Mouse (Mus musculus) E14TG2a.4 (cell line): Measurements from ENCODE around the gene Lemd2.
"Not testable (repeated sequence)": the region's sequence is repeated elsewhere in the genome, so short reads cannot be mapped to it uniquely, and the experiment has no call there.

Experiments
- H3K27me3 ChIP-seq: 2 replicates; pipeline ENCODE4 v1.6.1; 2014; ENCODE audit warnings: low read length, control low read depth; ENCODE audit not compliant: insufficient read depth
- H3K36me3 ChIP-seq: 2 replicates; pipeline ENCODE4 v1.6.1; 2014; ENCODE audit warnings: low read length, control low read depth; ENCODE audit not compliant: insufficient read depth
- H3K4me1 ChIP-seq: replicated peaks from 2 replicates; pipeline ENCODE4 v1.6.1; 2014; ENCODE audit warnings: low read depth, low read length, control low read depth
- H3K4me3 ChIP-seq: replicated peaks from 2 replicates; pipeline ENCODE4 v1.5.1; 2014; ENCODE audit warnings: mild to moderate bottlenecking, low read length
- H3K9me3 ChIP-seq: 2 replicates; pipeline ENCODE4 v1.6.1; 2014; ENCODE audit warnings: low read length, control low read depth
- CTCF ChIP-seq: conservative IDR thresholded peaks from 2 replicates; pipeline ENCODE4 v1.5.1; 2014; ENCODE audit warnings: low read length
- NANOG ChIP-seq: IDR thresholded peaks from 2 replicates; pipeline ENCODE4 v1.6.1; 2014; ENCODE audit warnings: borderline replicate concordance, low read length, mixed read lengths
- POU5F1 ChIP-seq: IDR thresholded peaks from 2 replicates; pipeline ENCODE4 v1.6.1; 2014; ENCODE audit warnings: low read length, borderline replicate concordance

Gene Lemd2

DNA sequence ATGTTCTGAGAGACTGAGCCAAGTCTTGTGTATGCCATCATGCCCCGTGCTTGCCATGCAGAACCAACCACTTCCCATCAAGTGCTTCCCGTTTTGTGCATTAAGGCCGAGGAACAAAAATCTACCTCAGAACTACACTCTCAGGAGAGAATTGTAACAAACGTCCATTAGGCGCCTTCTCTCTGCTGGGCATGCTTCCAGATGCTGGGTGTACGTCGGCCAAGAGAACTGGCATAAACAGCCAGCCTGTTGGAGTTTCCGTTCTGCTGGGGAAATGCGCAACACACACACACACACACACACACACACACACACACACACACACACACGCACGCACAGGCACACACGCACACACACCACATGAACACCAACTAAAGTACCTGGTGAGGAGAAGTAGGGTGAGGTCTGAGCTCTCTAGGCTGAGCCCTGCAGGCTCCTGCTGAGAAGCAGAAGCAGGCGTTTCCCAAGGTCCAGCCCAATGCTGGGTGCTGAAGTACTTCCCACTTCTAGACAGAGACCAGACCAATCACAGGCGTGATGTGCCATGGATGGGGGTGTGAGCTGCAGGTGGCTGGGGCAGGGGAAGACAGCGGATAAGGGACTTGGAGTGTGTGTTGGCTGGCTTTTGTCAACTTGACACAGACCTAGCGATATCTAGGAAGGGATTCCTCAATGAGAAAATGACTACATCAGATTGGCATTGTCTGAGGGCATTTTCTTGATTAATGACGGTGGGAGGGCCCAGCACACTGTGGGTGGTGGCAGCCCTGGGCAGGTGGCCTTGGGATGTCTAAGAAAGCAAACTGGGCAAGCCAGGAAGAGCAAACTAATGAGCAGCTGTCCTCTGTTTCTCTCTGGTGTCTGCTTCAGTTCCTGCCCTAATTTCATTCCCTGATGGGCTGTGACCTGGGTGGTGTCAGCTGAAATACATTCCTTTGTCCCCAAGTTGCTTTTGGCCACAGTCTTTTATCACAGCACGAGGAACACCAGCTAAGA is 38.2 kb upstream of the Lemd2 start:
- Histone ChIP-seq H3K36me3 (no peaks in the 10 kb centered on the region), H3K4me1 (no peaks in the 10 kb centered on the region), H3K4me3 (no peak overlapping the region), H3K9me3 (peaks cover 100% of the 10 kb centered on the region), H3K27me3 (peaks cover 1% of the 10 kb centered on the region; the same call in 1 of the 2 replicates)
- TF ChIP-seq CTCF (no peak), POU5F1 (no peak), NANOG (no peak)

DNA sequence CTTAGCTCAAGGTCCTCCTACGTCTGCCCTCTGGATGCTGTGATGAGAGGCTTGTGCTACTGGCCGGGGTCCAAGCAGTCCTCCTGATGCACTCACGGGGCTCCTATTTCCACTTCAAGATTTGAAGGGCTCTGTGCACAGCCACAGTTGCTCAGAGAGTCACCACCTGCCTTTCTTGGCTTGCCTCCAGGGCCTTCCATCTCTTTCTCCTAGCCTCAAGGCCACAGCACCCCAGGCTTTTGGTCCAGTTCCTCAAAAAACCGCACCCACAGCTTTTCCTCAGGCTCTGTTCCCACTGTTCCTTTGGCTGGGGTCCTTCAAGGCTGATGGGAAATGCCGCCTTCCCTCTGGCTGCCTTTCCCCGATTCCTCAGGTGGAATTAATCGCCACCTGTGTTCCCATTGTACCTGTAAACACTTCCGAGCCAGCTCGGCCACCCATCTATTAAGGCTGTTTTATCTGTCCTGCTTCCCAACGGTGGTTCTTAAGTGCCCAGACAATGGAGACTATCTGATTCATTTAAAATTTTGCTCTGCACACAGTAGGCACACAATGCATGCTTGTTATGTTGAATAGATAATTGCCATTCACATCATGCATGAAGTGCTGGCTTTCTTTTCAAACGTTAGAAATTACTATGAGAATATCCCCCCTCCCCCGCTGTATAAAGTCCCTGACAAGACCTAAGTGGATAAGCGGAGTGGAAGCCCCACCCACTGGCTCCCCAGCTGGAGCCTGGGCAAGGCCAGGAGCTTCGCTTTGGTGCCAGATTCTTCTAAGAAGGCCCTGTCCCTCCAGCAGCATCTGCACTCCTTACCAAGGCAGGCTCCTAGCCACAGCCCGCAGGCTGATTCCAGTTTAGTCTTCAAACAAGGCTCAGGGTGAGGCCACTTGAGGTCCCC is 36.5 kb upstream of the Lemd2 start:
- TF ChIP-seq POU5F1 (no peak), NANOG (peak; percentile 89; the same call in 1 of the 2 replicates)
- Histone ChIP-seq H3K4me1 (peaks cover 3% of the 10 kb centered on the region; the same call in 1 of the 2 replicates), H3K36me3 (no peaks in the 10 kb centered on the region), H3K4me3 (0 out of 2 replicates have a peak overlapping the region, but pooled peaks have one; percentile 24), H3K27me3 (peaks cover 8% of the 10 kb centered on the region), H3K9me3 (peaks cover 92% of the 10 kb centered on the region)

DNA sequence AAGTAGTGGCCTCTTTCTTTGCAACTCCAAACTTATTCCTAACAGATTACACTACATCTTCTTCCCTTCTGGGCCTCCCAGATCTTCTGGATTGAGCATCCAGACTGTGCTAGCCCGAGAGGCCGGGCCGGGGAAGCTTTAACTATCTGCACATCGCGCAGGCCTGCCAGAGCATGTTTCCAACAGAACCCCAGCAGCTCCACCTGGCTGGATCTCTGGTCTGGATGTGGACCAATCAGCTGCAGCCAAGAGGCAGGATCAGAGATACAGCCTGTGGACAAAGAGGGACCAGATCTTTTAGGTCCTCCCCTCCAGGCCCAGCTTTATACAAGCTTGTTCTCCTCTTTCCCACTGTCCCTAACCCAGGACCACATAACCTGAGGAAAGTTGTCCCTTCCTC is 35.7 kb upstream of the Lemd2 start:
- H3K9me3 ChIP-seq, result peaks cover 84% of the 10 kb centered on the region
- H3K36me3 ChIP-seq, result no peaks in the 10 kb centered on the region
- H3K4me3 ChIP-seq, result no peak overlapping the region
- H3K27me3 ChIP-seq, result peaks cover 8% of the 10 kb centered on the region
- peaks cover 4% of the 10 kb centered on the region; the same call in 1 of the 2 replicates for H3K4me1 ChIP-seq
- TF ChIP-seq NANOG, result no peak
- no peak for TF ChIP-seq POU5F1
- no peak for TF ChIP-seq CTCF

DNA sequence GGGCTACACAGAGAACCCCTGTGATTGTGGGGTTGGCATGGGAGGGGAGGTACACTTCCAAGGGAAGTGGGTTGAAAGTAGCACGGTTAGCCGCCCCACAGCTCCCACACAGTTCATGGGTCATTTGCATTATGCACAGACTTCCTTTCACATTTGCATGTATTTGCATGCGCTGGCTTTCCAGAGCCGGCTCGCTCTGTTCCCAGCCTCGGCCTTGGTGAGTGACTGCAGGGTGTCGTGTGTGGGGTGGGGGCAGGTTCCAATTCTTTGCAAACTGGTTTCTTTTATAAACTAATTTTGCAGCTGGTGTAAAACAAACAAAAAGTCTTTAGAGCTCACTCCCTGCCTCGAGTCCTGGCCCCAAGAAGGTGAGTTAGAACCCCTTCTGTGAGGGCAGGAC is 34.4 kb upstream of the Lemd2 start:
- no peak for TF ChIP-seq POU5F1
- TF ChIP-seq NANOG, result no peak
- TF ChIP-seq CTCF, result no peak
- H3K36me3 ChIP-seq, result no peaks in the 10 kb centered on the region
- peaks cover 80% of the 10 kb centered on the region for H3K9me3 ChIP-seq
- H3K27me3 ChIP-seq, result peaks cover 8% of the 10 kb centered on the region
- H3K4me1 ChIP-seq, result peaks cover 10% of the 10 kb centered on the region
- H3K4me3 ChIP-seq, result no peak overlapping the region

DNA sequence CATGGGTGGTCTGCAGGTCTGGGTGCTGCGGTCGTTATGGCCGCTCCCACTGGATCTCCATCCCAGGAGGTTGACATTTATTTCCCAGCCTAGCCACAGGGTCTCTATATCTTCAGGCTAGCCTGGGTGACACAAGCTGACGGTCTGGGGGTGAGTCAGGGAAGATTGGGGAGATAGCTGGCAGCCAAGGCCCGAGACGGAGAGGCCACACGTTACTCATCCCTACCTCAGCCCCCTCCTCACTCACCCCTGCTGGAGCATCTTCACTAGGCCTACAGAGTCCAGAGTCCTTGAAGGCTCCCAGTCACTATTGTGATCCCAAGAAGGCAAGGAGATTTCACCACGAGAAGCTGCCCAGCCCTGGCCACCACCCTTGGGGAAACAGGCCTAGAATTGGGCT is 33.5 kb upstream of the Lemd2 start:
- no peak for TF ChIP-seq NANOG
- TF ChIP-seq CTCF, result no peak
- no peak for TF ChIP-seq POU5F1

DNA sequence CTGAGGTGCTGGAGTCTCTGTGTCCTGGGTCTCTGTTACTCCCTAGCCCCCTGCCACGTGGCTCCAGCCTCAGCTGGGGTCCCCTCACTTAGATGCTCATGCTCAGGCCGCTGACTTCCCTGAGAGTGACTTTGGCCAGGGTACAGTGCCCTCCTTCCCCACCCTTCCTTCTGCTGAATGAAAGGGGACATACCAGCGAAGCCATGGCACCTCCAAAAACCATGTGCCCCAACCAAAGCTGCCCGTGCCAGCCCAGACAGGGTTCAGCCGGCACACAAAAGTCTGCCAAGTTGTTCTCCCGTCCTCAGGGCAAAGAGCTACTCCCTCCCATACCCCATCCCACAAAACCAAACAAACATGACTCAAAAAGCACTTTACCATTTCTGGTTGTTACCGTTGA is 29.0 kb upstream of the Lemd2 start:
- Histone ChIP-seq H3K27me3 (peaks cover 8% of the 10 kb centered on the region), H3K36me3 (no peaks in the 10 kb centered on the region), H3K9me3 (peaks cover 44% of the 10 kb centered on the region), H3K4me1 (peaks cover 47% of the 10 kb centered on the region), H3K4me3 (no peak overlapping the region)
- TF ChIP-seq NANOG (no peak), POU5F1 (no peak), CTCF (no peak)

More for the DNA sequence above, 33.5 kb upstream of the Lemd2 start:
- Histone ChIP-seq H3K27me3 (peaks cover 8% of the 10 kb centered on the region), H3K4me1 (peaks cover 13% of the 10 kb centered on the region), H3K9me3 (peaks cover 77% of the 10 kb centered on the region), H3K36me3 (no peaks in the 10 kb centered on the region), H3K4me3 (no peak overlapping the region)

DNA sequence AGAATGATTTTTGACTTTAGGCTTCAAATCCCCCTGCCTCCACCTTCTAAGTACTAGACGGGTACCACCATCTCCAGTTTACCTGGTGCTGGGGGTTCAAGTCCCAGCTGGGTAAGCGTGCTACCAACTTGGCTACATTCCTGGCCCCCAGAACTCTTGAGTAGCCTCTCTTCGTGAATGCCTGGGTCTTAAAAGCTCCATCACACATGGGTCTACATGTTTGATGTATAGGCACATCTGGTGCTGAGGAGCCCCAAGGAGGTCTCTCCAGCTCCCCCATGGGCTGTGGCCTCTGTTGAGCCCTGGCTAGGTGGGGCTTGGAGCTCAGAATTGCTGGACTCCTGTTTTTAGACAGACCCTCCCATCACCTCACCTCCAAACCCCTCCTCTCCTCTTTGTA is 27.9 kb upstream of the Lemd2 start:
- Histone ChIP-seq H3K36me3 (no peaks in the 10 kb centered on the region), H3K9me3 (peaks cover 44% of the 10 kb centered on the region), H3K4me1 (peaks cover 47% of the 10 kb centered on the region), H3K27me3 (peaks cover 3% of the 10 kb centered on the region), H3K4me3 (no peak overlapping the region)
- TF ChIP-seq NANOG (no peak), POU5F1 (no peak), CTCF (no peak)

DNA sequence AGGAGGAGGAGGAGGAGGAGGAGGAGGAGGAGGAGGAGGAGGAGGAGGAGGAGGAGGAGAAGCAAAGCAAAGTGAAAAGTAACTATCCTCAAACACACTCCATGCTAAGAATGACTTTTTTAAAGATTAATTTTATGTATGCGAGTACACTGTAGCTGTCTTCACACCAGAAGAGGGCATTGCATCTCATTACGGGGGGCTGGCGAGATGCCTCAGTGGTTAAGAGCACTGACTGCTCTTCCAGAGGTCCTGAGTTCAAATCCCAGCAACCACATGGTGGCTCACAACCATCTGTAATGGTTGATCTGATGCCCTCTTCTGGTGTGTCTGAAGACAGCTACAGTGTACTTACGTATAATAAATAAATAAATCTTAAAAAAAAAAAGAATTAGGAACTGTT is 27.3 kb upstream of the Lemd2 start:
- H3K4me3 ChIP-seq, H3K27me3 ChIP-seq, H3K36me3 ChIP-seq: not testable (repeated sequence)

More for the DNA sequence above, 27.3 kb upstream of the Lemd2 start:
- Histone ChIP-seq H3K9me3 (peaks cover 44% of the 10 kb centered on the region), H3K4me1 (peaks cover 47% of the 10 kb centered on the region)
